Mouse (Mus musculus) cerebellum, adult 2 months (tissue): Measurements from ENCODE around the gene Smyd3. TPM values are rescaled to one million over a fixed set of nuclear protein-coding genes. Genes with fewer than 3 reads are reported as not detected.

Source experiments
- DNase-seq, 2 experiments: peaks; one replicate each; pipeline ENCODE4 v3.0.0; 2021
- H3K27ac ChIP-seq: fragments of 200-500 bp; 2 replicates; pipeline ENCODE4 v1.5.1; 2012; ENCODE audit warnings: low read length, control low read depth, inconsistent platforms; ENCODE audit not compliant: insufficient read depth
- H3K27me3 ChIP-seq: fragments of 200-500 bp; 2 replicates; pipeline ENCODE4 v1.6.1; 2012; ENCODE audit warnings: inconsistent platforms, mild to moderate bottlenecking, low read length, moderate library complexity; ENCODE audit not compliant: control insufficient read depth, insufficient read depth
- H3K4me1 ChIP-seq: fragments of 200-500 bp; 2 replicates; pipeline ENCODE4 v1.6.1; 2011; ENCODE audit warnings: low read length; ENCODE audit not compliant: control insufficient read depth, insufficient read depth
- H3K4me3 ChIP-seq: fragments of 200-500 bp; replicated peaks from 2 replicates; pipeline ENCODE3; 2011; ENCODE audit warnings: mild to moderate bottlenecking, low read depth, low read length, control low read depth; ENCODE audit not compliant: insufficient read depth
- CTCF ChIP-seq: fragments of 200-500 bp; IDR thresholded peaks from 2 replicates; pipeline ENCODE4 v1.5.1; 2011; ENCODE audit warnings: low read depth, mild to moderate bottlenecking, control low read depth, low read length, moderate library complexity, borderline replicate concordance; ENCODE audit not compliant: insufficient read depth
- POLR2A ChIP-seq: fragments of 200-500 bp; IDR thresholded peaks from 2 replicates; pipeline ENCODE4 v1.6.1; 2011; ENCODE audit warnings: low read length, control low read depth, borderline replicate concordance; ENCODE audit not compliant: insufficient read depth
- WGBS: fragments of 180-500 bp; shearing (Covaris S2); methylation state at CpG from one replicate; pipeline ENCODE4 v1.1.7; 2018; 5-methylcytosine and 5-hydroxymethylcytosine counted together
- polyA plus RNA-seq: library from polyadenylated mRNA; depleted of rRNA; stranded (reverse); fragments of >200 nt; gene quantifications from 2 replicates; pipeline ENCODE4 v1.2.3, GENCODE M21; 2012

The Smyd3 gene
- polyA plus RNA-seq, 1 experiment = 17.3 TPM

DNA sequence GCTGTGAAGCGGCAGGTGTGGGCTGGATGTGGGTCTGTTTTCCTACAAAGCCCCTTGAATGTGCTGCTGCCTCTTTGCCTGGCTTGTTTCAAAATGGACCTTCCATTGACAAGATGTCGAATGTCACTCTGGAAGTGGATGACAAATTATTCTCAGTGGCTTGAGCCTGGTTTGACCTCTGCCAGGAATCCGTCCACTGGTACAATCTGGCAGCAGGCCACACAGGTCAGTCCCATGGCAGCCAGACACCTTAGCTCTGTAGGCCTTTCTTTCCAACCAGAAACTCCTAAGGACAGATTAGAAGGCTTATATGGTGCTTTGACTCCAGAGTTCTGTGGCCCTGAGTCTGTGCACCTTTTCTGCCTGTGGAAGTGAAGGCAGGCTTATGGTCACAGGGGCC lies 507.9 kb downstream of the Smyd3 start:
- 64% methylated on average over 3 of the region's 3 CpGs for WGBS
- TF ChIP-seq CTCF (no peak), POLR2A (no peak)

DNA sequence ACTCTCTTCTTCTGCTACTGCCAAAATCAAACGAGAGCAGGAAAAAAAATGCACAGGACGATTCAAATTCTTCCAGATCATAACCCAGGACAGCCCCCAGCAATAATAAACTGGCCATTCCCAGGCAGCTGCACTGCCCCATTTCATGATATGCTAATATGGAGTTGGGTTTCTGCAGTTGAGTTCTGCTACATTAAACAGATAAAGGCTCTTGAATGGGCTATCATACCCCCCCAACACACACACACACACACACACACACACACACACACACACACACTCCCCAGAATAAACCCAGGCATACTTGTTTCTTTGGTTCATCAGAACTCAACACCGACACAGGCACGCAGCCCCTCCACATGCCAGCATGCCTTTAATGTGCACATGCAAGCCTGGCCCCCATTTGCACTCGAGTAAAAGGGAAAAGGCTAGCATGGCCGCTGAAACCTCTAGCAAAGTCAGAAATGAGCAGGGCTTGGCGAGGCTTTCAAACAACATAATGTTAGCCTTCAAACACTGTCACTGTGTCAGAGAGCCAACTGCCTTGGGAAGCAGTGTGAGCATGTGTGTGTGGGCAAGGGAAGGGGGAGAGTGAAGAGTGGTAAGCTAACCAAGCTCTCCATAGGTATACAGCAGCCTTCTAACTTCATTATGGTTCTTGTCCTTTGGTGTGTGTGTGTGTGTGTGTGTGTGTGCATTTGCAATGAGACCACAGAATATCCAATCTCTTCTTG lies 513.5 kb downstream of the Smyd3 start:
- no peak for TF ChIP-seq POLR2A
- TF ChIP-seq CTCF = no peak
- Histone ChIP-seq H3K4me1 (peaks cover 25% of the 10 kb centered on the region), H3K27ac (peak overlapping the region; percentile 51), H3K4me3 (no peak overlapping the region), H3K27me3 (no peaks in the 10 kb centered on the region)
- WGBS = 40% methylated on average over 7 of the region's 7 CpGs
- peak in 1 of 2 experiments; percentile 41 for DNase-seq

More for the DNA sequence above, 507.9 kb downstream of the Smyd3 start:
- Histone ChIP-seq H3K4me3 (no peak overlapping the region), H3K27me3 (no peaks in the 10 kb centered on the region), H3K4me1 (peaks cover 30% of the 10 kb centered on the region), H3K27ac (no peak overlapping the region)
- DNase-seq = no peak

DNA sequence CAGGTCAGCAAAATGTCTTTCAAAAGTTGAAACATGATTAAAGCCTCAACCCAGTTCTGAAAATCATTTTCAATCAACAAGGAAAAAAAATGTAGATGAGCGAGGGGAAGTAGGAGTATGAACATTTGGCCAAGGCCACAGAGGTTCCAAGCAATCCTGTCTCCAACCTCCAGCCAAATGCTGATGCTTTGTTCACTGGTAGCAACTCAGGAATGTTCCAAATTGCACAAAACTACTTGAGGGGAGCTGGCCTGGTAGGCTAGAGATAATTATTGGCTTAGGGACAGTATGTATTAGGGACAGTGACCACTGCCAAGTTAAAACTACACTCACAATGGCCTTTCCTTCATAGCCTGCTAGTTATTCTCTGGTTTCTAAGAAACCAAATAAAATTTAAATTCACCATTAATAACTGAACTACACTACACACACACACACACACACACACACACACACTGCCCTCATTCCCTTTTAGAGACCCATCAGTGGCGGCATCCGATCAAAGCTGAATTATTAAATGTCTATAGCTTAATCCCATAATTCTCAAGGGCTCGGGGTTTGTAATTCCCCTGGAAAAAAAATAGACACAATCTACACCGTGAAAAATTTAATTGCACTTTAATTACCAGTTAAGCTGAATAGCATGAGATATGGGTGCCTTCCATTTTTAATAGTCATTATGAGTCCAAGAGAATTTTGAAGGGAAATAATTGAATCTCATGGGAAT lies 514.3 kb downstream of the Smyd3 start:
- TF ChIP-seq CTCF (no peak), POLR2A (no peak)
- peaks cover 25% of the 10 kb centered on the region for H3K4me1 ChIP-seq
- no peak overlapping the region for H3K27ac ChIP-seq
- WGBS = 64% methylated on average over 5 of the region's 5 CpGs
- H3K4me3 ChIP-seq = no peak overlapping the region
- no peak for DNase-seq
- H3K27me3 ChIP-seq = no peaks in the 10 kb centered on the region

DNA sequence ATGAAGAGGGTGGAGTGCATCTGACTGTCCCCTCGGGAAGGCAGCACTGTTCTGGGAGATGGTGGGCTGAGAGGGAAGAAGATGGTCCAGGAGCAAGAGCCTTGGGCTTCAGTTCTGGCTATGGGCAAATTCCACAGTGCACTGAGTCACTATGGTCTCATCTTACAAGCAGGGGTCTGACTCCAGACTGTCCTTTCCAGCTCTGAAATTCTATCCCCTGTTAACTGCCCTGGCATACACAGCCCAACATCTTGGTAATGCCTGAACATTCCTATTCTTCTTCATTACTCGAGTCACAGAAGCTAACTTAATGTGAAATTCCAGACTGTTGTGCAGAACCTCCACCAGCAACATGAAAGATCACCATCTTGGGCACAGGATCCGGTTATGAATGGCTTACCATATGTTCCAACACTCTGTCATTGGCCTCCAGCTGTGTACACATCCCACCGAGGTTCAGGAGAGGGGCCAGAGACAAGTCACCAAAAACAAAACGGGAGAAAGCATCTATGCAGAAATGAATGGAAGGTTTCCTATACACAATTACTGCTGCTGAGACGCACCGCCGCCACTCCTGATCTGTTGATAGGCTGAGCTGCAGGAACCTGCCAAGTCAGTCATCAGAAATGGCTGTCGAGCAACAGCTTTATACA lies 517.8 kb downstream of the Smyd3 start:
- H3K4me3 ChIP-seq = no peak overlapping the region
- WGBS = 34% methylated on average over 9 of the region's 9 CpGs
- peak; percentile 45 to 49 for DNase-seq
- TF ChIP-seq CTCF = no peak
- TF ChIP-seq POLR2A = no peak
- peaks cover 17% of the 10 kb centered on the region for H3K4me1 ChIP-seq
- H3K27ac ChIP-seq = 0 out of 2 replicates have a peak overlapping the region, but pooled peaks have one; percentile 37
- no peaks in the 10 kb centered on the region for H3K27me3 ChIP-seq

DNA sequence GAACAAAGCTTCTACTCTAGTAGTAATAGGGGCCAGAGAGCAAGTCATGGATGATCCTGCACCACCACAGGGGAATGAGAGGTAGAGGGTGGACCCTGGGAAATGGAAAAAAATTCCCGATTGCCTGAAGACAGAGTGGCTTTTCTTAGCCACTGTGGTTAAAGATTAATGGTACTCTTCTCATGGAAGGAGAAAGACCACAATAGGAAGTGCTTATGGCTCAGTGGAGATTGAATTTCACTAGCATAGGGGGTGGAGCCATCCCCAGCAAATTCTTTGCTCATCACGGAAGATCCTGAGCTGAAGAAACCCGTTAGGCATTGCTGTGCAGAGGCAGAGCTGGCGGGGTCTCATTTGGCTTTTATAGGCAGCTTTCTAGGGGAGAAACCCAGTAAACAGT lies 520.0 kb downstream of the Smyd3 start:
- TF ChIP-seq POLR2A (no peak), CTCF (no peak)
- 94% methylated on average over 4 of the region's 4 CpGs for WGBS
- no peak for DNase-seq
- no peak overlapping the region for H3K4me3 ChIP-seq
- no peak overlapping the region for H3K27ac ChIP-seq
- H3K27me3 ChIP-seq = no peaks in the 10 kb centered on the region
- peaks cover 17% of the 10 kb centered on the region for H3K4me1 ChIP-seq

DNA sequence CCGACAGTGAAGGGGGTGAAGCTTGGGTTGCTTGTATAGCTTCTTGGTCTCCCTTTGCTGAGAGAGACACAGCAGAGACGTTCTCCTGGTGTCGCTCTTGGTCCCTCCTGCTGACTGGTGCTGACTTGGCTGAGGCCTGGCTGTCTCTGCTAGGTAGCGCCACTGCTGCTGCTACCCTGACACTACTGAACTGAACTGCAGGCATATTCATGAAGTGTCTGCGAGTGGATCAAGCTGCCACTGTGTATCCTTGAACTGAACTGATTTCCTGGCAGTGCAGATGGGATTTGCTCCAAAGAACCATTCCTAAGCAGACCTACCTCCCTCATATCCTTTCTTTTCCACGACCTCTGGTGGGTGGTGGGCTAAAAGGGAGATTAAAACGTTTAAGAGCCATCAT lies 523.6 kb downstream of the Smyd3 start:
- H3K27me3 ChIP-seq = no peaks in the 10 kb centered on the region
- H3K4me3 ChIP-seq = no peak overlapping the region
- DNase-seq = no peak
- no peak for TF ChIP-seq CTCF
- TF ChIP-seq POLR2A = no peak
- WGBS = 47% methylated on average over 7 of the region's 7 CpGs
- H3K27ac ChIP-seq = no peak overlapping the region
- H3K4me1 ChIP-seq = peaks cover 34% of the 10 kb centered on the region

DNA sequence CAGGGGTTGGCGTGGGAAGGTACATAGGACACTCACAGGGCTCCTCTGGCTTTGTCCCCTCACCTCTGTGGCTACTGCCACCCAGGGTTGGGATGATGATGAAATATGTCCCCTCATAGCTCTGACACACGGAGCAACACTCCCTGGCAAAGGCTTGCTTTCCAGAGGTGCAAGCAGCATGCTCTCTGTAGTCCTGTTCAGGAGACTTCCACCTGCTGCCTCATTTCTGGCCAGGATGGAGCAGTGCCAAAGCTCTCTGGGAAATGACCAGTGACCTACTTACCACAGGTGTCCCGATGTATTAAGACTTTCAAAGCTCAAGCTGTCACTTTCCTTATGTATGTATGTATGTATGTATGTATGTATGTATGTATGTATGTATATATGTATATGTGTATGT lies 525.3 kb downstream of the Smyd3 start:
- Histone ChIP-seq H3K27me3 (no peaks in the 10 kb centered on the region), H3K4me1 (peaks cover 34% of the 10 kb centered on the region), H3K27ac (peak overlapping the region; percentile 18; the same call in 1 of the 2 replicates), H3K4me3 (no peak overlapping the region)
- DNase-seq = peak; percentile 88 to 91
- no peak for TF ChIP-seq CTCF
- TF ChIP-seq POLR2A = no peak
- 25% methylated on average over 3 of the region's 3 CpGs for WGBS
